Mouse (Mus musculus) regulatory T cell (primary cell): ENCODE results near the gene Mgat4b.

Experiments used
- in situ Hi-C: fragments of 300-600 bp; cut with MboI, MseI; formaldehyde crosslinking; loops from one replicate; pipeline ENCODE4 v1.15.1; 2025; ENCODE audit warnings: high pct_unique_total_duplicates

Gene Mgat4b

GRCm38 (mm10) chr11:50225611-50226378, 15.1 kb downstream of the Mgat4b start:
- in situ Hi-C loops = no loop called here

- in situ Hi-C loops = no loop called here
Measured at GRCm38 (mm10) chr11:50226406-50226805, 15.7 kb downstream of the Mgat4b start.

GRCm38 (mm10) chr11:50227226-50227625, 16.5 kb downstream of the Mgat4b start:
- in situ Hi-C loops = no loop called here

GRCm38 (mm10) chr11:50227736-50228135, 17.0 kb downstream of the Mgat4b start:
- in situ Hi-C loops = no loop called here

GRCm38 (mm10) chr11:50228772-50229171, 18.1 kb downstream of the Mgat4b start:
- in situ Hi-C loops = no loop called here

- in situ Hi-C loops = no loop called here
Measured at GRCm38 (mm10) chr11:50229252-50229910, 18.7 kb downstream of the Mgat4b start.

GRCm38 (mm10) chr11:50230481-50231304, 20.0 kb downstream of the Mgat4b start:
- in situ Hi-C loops = loop anchor here (5.0 kb wide), 2 partner anchors 68 to 248 kb away; no protein-coding TSS in a partner anchor

GRCm38 (mm10) chr11:50231411-50231810, 20.7 kb downstream of the Mgat4b start:
- in situ Hi-C loops = loop anchor here (5.0 kb wide), 2 partner anchors 69 to 249 kb away; no protein-coding TSS in a partner anchor

- in situ Hi-C loops = loop anchor here (5.0 kb wide), 2 partner anchors 71 to 251 kb away; no protein-coding TSS in a partner anchor
Measured at GRCm38 (mm10) chr11:50233022-50233421, 22.3 kb downstream of the Mgat4b start.

- in situ Hi-C loops = loop anchor here (5.0 kb wide), 2 partner anchors 72 to 252 kb away; no protein-coding TSS in a partner anchor
Measured at GRCm38 (mm10) chr11:50233993-50234392, 23.3 kb downstream of the Mgat4b start.

- in situ Hi-C loops = loop anchor here (5.0 kb wide), 2 partner anchors 72 to 252 kb away; no protein-coding TSS in a partner anchor
Measured at GRCm38 (mm10) chr11:50234606-50235005, 23.9 kb downstream of the Mgat4b start.

- in situ Hi-C loops = no loop called here
Measured at GRCm38 (mm10) chr11:50236540-50236936, 25.8 kb downstream of the Mgat4b start.

- in situ Hi-C loops = no loop called here
Measured at GRCm38 (mm10) chr11:50236937-50237835, 26.5 kb downstream of the Mgat4b start.

- in situ Hi-C loops = no loop called here
Measured at GRCm38 (mm10) chr11:50238324-50238723, 27.6 kb downstream of the Mgat4b start, which contains the start of gene Ltc4s. Gene Ltc4s (minus strand): TSS chr11:50238616.

- in situ Hi-C loops = no loop called here
Measured at GRCm38 (mm10) chr11:50238821-50239791, 28.4 kb downstream of the Mgat4b start.

- in situ Hi-C loops = no loop called here
Measured at GRCm38 (mm10) chr11:50240235-50240911, 29.7 kb downstream of the Mgat4b start.

- in situ Hi-C loops = no loop called here
Measured at GRCm38 (mm10) chr11:50243926-50244325, 33.2 kb downstream of the Mgat4b start.

- in situ Hi-C loops = loop anchor here (5.0 kb wide), 1 partner anchor 568 kb away; no protein-coding TSS in a partner anchor
Measured at GRCm38 (mm10) chr11:50245269-50245668, 34.6 kb downstream of the Mgat4b start.
